Mouse (Mus musculus) T-helper 2 cell (primary cell): ENCODE data around the gene Aqp3.

ENCODE experiments used
- in situ Hi-C: fragments of 300-600 bp; cut with MboI, MseI; formaldehyde crosslinking; loops from one replicate; pipeline ENCODE4 v1.15.1; 2025; ENCODE audit warnings: high pct_unique_total_duplicates

Gene Aqp3

DNA sequence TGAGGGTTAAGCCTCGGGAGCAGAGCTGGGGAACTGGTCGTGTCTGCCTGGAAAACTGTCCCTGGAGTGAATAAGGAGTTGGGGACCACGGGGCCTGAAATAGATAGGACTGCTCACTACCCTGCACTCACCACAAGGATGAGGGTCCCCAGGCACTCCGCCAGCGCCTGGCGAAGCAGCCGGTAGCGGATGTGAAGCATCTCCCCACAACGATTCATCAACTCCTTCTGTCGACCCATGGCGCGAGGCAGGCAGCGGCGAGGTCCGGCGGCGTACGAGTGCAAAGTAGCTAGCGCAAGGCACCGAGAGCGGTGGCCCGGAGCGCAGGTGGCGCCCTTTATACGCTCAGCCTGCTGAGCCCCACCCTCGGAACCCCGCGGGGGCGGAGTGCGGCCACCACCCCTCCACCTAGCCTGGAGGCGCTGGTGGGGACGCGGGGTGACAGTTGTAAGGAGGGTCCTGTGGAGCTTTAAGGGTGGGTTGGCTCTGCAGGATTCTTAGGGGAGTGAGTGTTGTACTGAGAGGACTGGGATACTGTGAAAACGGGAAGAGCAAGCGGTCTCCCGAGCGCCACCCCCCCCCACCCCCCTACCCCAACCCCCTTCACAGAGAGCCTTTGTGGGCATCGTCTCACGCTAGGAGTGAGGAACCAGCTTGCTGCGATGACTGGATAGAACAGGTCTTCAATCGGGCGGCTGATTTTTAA, at the start of gene Aqp3:
TSS of gene Aqp3 (minus strand) at position 313 of the 706 bp plus-strand sequence.
- in situ Hi-C loops, result no loop called here

DNA sequence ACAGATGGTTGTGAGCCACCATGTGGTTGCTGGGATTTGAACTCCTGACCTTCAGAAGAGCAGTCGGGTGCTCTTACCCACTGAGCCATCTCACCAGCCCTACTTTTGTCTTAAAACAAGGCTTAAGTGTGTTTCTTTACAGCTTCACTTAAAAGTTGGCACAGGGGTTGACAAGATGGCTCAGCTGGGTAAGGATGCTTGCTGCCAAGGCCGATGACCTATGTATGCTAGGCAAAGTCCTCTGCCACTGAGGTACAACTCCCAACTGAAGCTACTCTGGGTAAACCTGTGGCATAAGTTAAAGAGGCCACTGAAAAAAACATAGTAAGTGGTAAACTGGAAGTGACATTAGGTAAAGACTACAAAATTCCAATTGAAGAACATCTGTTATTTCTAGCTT, 44.6 kb upstream of the Aqp3 start:
- in situ Hi-C loops, result no loop called here

DNA sequence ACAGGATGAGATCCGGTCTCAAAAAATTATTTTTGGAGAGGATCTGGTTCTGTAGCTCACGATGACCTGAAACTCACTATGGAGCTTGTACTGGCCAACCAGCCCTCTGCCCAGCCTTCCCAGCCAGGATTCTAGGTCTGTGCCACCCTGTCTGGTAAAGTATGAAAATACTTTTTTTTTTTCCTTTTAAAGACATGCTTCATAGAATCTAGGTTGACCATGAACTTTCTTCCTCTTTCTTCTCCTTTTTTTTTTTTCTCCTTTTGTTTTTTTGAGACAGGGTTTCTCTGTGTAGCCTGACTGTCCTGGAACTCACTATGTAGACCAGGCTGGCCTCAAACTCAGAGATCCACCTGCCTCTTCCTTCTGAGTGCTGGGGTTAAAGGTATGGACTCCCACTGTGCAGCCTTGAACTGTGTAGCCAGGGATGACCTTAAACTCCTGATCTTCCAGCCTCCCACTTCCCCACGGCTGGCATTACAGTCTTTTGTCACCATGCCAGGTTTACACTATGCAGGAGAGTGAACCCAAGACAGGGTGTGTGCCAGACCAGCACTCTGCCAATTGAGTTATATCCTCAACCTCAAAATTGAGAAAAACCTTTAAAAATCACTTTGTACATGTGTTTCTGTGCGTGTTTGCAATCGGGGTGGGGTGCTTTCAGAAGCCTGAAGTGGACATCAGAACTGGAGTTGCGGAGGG, 42.3 kb upstream of the Aqp3 start:
- in situ Hi-C loops, result no loop called here

DNA sequence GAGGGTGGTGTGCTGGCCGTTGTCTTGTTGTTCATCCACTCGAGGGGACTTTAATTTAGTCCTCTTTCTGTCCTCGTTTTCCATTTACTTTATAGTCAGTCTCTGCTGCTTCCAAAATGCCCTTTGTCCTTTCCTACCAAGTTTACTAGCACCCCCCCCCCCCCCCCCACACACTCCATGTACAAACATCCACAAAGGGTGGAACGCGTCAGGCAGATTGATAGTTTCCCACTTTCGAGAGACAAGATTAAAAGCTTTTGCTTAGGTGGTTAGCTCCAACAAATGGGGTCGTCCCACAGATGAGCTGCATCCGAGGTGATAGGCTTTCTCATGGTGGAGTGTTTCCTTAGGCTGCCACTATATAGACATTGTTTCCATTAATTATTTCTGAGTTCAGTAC, 38.8 kb upstream of the Aqp3 start:
- in situ Hi-C loops, result no loop called here

DNA sequence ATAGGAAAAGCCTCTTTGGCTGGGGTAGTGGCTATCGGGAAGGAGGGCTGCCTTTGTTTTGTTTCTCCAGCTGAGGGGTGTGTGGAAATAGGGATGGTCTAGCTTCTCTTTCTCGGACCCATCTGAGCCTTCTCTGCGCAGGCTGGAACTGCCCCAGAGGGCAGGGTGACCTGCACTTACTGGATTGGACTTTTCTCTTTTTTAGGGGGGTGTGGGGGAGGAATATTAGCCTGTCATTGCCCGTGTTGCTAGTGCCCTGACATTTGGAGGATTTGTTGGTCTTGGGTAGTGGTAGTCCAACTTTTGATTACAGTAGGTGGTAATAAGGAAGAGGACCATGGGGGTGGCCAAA, 38.4 kb upstream of the Aqp3 start:
- in situ Hi-C loops, result no loop called here

DNA sequence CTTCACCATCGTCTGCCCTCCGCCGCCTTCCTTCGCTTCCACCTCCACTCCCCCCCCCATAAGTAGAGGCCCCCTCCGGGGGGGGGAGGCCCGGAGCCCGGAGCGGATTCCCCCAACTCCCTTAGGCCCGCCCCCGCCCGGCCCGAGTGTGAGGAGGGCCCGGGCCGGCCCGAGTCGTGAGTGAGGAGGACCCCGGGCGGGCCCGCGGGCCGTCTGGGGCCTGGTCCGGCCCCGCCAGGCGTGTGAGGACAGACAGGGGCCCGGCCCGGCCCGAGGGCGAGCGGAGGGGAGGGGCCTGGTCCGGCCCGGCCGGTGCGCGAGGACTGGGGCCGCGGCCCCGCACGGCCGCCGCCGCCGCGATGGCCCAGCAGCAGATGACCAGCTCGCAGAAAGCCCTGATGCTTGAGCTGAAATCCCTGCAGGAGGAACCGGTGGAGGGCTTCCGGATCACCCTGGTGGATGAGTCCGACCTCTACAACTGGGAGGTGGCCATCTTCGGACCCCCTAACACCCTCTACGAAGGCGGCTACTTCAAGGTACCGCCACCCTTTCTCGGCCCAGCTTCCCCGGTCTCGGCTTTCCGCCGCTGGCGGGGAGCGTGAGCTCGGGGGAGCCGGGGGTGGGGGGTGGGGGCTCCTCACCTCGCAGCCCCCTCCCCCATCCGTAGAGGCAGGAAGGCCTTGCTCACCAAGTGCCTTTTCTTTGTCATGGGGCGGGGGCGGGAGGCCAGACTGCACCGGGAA, 37.9 kb upstream of the Aqp3 start, which contains the start of gene Ube2r2:
TSS of gene Ube2r2 (plus strand) at position 33 of the 743 bp plus-strand sequence.
- in situ Hi-C loops, result no loop called here

DNA sequence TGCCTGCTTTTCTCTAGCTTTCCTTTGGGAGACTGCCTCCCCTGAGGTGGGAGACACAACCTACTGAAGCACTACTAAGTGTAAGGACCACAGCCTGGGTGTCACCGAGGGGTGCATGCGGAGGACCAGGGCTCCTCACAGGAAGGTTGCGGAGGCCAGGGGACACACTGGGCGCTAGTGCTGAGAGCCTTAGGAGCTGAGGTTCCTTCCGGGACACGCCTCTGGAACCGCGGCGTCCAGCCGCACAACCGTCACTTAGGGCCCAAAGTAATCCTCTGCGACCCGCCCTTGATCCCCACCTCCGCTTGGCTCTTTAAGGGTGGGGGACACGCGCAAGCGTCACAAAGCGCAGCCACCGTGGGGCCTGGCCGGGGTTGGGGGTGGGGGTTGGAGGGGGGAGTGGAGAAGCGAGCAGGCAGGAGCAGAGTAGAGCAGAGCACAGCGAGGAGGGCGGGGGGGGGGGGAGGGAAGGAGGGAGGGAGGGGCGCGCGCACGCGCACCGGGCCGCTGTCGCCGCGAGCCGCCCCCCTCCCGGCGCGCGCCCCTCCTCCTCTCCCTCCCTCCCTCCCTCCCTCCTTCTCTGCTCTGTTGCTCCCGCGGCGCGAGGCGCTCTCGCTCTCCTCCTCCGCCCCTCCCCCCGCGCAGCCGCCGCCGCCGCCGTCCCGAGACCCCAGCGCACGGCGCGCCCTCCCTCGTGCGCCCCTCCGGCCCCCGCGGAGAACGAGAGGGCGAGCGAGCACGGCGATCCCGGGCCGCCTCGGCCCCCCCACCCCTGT, 37.1 kb upstream of the Aqp3 start:
- in situ Hi-C loops, result loop anchor here (5.0 kb wide), 1 partner anchor 32 kb away; no protein-coding TSS in a partner anchor

DNA sequence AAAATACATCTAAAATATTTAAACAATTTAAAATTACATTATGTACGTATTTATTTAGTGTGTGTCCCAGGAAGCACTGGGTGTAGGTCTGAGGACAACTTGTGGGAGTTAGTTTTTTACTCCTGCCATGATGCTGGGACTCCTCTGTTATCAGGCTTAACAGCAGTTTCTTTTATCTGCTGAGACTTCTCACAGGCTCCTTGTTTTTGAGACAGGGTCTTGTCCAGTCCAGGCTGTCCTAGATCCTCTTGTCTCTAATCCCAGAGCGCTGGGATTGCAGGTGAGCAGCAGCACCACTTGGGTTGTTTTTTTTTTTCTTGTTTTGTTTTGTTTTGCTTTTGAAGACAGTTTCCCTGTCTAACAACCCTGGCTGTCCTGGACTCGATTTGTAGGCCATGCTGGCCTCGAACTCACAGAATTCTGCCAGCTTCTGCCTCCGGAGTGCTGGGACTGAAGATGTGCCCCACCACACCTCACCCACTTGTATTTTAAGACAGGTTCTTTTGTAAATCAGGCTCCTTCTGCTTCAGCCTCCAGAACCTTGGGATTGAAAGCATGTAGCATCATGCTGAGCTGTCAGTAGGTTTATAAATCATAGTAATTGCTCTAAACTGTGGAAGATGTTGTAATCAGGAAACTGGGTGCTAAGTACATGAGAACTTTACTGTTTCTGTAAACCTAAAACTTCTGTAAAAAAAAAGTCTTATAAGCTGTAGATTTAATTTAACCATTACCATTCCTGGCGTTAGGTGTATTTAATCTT, 35.7 kb upstream of the Aqp3 start:
- in situ Hi-C loops, result loop anchor here (5.0 kb wide), 1 partner anchor 34 kb away; no protein-coding TSS in a partner anchor

DNA sequence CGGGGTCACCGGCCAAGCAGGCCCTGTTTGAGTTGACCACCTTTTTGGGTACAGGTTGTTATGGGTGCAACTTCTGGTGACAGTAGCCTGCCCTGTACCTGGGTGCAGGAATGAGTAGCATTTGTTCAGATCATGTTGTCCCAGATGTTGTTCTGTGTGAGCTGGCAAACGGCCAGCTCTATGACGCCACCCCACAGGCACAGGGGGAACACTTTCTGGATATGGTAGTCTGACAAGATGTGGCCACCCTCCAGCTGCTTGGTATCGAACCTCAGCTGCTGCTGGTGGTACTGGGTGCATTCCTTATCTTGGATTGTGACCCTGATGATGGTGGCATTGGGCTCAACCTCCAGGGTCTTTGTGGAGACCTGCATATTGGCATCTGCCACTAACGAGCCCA, 34.5 kb upstream of the Aqp3 start:
- in situ Hi-C loops, result loop anchor here (5.0 kb wide), 1 partner anchor 35 kb away; no protein-coding TSS in a partner anchor

DNA sequence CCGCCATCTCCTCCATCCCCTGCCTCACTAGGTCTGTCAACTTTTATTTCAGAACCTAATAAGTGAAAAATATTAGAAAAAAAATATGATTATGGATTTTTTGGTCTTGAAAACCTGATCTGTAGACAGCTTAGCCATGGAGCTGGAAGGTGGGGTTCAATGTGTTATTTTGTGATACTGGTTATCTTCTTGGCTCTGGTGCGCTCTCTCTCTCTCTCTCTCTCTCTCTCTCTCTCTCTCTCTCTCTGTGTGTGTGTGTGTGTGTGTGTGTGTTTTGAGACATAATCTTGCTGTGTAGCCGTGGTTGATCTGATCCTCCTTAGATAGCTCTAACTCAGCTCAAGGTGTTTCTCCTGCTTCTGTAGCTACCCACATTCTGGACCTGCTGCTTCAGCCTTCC, 31.9 kb upstream of the Aqp3 start:
- in situ Hi-C loops, result loop anchor here (5.0 kb wide), 1 partner anchor 37 kb away; no protein-coding TSS in a partner anchor

DNA sequence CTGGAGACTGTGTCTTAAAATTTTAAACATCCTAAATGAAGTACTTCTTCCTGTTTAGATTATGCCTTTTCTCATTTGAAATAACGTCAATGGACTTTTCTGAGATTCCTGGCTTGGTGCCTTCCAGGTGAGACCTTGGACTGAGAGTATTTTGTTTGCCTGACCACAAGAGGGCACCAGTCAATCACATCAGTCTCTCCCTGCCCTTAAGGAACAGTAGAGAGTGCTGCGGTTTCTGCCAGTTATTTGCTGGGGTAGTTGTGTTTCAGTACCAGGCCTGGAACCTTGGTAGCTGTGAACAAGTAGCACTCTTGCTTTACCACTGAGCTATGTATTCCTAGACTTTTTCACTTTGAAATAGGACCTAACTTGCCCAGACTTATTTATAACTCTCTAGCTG, 31.4 kb upstream of the Aqp3 start:
- in situ Hi-C loops, result no loop called here

DNA sequence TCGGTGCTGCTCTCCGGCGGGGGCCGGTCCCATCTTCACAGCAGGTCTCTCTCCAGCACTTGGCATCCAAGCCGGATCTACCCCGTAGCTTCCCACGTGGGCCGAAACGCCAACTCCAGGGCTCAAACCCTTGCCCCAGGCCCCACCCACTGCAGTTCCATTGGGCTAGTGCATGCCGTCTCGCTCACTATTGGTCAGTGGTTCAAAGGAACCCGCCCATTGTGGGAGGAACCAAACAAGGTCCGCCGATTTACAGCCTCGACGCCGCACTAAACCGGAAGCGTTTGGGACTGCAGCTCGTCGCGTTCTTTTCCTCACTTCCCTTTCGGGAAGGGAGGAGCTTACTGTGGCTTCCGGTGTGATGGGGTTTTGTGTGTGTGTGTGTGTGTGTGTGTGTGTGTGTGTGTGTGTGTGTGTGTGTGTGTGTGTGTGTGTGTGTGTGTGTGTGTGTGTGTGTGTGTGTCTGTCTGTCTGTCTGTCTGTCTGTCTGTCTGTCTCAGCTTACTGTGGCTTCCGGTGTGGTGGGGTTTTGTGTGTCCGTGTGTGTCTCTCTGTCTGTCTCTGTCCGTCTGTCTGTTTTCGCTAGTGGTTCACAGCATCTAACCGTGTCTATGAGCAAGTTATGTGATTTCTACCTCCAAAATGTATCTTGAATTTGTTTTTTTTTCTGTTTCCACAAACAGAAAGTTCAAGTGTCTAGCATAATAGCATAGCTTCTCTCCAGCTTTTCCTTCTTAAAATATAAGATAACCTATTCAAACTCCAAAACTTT, 26.4 kb upstream of the Aqp3 start, which contains the start of gene Nol6:
TSS of gene Nol6 (minus strand) at position 276 of the 772 bp plus-strand sequence.
- in situ Hi-C loops, result loop anchor here (5.0 kb wide), 1 partner anchor 842 kb away; no protein-coding TSS in a partner anchor

DNA sequence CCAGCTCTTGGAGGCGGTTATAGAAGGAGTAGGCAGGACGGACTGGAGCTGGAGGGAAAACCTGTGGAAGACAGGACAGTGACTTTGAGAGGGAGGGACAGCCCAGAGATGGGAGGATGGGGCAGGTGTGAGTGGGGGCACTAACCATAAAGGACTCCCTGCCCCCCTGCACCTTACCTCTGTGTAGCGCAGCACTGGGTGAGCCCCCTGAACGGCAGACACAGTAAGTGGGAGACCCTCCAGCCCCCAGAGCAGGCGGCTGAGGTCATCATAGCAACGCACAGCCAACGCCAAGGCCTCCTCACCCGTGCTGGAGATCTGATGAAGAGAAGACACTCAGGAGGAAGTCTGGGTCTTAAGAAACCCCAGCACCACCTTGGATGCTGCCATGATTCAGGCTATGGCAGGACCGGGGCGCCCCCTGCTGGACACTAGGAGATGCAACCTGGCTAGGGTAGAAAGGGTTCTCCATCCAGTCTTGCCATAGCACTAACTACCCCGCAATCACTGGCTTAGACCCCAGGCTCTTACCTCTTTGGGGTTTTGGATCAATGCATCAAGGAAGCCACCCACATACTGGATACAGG, 20.8 kb upstream of the Aqp3 start:
- in situ Hi-C loops, result loop anchor here (5.0 kb wide), 1 partner anchor 66 kb away; no protein-coding TSS in a partner anchor

DNA sequence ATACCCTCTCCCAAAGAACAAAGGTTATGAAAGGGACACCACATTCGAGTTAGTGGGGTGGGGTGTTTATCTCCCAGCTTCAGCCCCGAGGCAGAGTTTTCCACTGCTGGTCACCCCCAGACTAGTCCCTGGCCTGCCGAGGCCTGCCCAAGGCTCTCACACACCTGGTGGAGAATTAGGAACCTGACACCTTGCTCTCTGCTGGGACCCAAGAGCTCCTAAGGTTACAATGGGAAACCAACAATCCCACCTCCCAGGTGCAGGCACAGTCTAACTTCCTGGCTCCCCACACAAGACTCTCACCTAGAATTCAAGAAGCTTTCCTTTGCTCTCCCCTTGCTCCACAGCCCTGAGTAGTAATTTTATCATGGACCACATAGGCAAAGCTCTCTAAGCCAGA, 18.8 kb upstream of the Aqp3 start:
- in situ Hi-C loops, result loop anchor here (5.0 kb wide), 1 partner anchor 65 kb away; no protein-coding TSS in a partner anchor

DNA sequence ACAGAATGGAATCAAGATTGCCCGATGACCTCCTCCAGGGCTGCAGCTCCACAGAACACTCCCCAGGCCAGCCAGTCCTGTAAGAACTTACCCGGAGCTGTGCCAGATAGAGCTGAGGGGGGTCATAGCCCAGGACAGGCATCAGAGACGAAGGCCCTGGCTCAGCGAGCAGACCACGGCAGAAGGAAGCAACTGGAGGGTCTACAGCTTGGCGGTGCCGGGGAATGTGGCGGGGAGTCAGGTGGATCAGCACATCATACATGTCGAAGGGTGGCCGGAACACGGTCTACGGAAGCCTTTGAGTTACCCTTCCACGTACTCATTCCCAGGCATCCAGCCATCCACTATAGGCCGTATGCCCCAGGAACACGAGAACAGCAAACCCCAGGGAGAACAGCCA, 17.8 kb upstream of the Aqp3 start:
- in situ Hi-C loops, result loop anchor here (5.0 kb wide), 1 partner anchor 63 kb away; no protein-coding TSS in a partner anchor

DNA sequence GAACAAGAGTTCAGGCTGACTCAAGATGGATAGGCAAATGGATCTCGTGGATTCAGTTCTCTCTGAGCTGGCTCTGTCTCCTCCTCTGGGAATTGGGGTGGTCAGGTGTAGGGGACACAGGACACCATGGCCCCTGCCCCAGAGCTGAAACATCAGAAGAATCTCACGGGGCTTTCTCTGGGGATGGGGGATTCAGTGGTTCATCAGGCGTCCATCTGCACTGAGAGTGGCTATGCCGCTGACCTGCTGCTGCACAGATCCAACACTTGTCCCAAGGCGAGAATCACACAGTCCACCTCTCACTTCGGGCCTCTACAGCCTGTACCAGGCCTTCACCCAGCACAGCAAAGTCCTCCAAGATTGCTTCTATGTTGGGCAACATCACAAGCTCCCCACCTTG, 17.1 kb upstream of the Aqp3 start:
- in situ Hi-C loops, result loop anchor here (5.0 kb wide), 1 partner anchor 63 kb away; no protein-coding TSS in a partner anchor

DNA sequence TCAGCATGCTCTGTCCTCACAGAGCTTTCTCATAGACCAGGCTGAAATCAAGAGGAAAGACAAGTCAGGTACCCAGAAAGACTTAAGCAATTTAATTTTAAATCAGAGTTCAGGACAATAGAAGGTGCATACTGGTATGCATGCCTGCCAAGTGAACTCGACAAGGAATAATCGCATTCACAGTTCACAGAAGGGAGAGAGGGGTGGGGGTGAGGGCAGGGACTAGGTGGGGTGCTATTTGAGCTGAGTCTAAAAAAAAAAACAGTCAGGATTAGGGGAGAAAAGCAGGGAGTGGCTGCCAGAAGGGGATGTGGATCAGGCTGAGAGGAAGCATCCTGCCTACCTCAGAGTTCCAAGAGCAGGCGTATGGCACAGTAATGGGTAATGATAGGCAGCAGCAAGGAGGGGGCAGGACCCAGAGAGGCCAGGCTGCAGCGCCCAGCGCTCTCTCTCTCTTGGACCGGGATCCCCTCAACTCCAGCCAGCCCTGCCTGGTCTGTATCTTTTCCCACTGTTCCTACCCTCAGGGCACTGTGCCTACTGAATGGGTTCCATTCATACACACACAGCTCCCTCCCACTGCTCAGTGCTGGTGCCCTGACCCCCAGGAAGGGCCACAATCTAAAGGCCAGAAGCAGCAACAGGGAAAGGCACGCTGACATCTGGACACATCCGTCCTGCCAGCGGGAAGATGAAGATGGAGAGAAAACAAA, 16.5 kb upstream of the Aqp3 start:
- in situ Hi-C loops, result loop anchor here (5.0 kb wide), 1 partner anchor 62 kb away; no protein-coding TSS in a partner anchor

DNA sequence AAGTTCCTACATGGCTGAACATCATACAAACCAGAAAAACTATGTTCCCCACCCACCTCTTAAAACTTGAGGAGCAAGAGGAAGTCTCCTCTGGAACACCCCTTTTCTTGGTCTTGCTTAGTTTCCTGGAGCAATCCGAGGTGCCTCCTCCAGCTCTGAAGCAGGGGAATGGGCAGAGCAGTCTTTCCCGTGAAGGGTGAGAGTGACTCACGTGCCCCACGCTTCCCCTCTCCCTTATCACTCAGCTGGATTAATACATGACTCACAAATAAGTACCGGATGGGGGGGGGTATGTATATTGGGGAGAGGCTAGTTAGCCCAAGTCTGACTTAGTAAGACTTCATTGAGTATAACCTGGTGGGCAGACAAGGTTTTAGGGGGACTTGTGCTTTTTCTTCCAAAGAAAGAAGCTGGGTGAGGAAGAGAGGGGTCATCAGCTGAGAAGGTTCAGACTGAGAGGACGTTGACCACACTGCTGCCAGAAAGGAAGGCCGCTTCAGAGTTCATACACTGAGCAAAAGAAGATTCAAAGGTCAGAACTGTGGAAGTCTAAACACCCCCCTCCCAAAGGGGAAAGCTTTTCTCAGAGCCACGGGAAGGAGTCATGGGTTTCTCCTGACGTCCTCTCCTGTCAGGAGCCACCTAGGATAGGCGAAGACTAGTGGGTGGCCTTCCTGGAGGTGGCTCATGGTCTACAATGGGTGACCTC, 10.9 kb upstream of the Aqp3 start:
- in situ Hi-C loops, result no loop called here
